Comparison of ENCODE assay signal across 10 mouse cellular contexts in genomic region chr15:77802992-77803391, GRCm38 (mm10). TPM values are rescaled to one million over a fixed set of nuclear protein-coding genes. Genes with fewer than 3 reads are reported as not detected.
DNase-seq lines count a peak whose midpoint lies in the region; ATAC-seq and TF ChIP-seq lines count a peak whose summit lies in the region.
"Had no signal": no experiment of that assay in that cellular context is flagged by ENCODE, and none has a peak within 500 bp of the region (broad histone marks: within the 10 kb centered on the region; RNA-seq: fewer than 3 reads in every experiment).

No protein-coding gene starts in this region.

- no peak for DNase-seq in gastrocnemius, adult 2 months
- DNase-seq in gastrocnemius, adult 18-20 months (ENCODE audit: low spot score) = no peak
- no peak for DNase-seq in liver, adult 2 months (ENCODE audit: extremely low read depth, low read depth, low spot score)
- no peak for DNase-seq in liver
- DNase-seq in brain, embryonic 14.5 days (ENCODE audit: low read depth) = no peak
- peak; percentile 58 for DNase-seq in naive thymus-derived CD4-positive, alpha-beta T cell, adult 2 months (ENCODE audit: low read depth)
- DNase-seq in right cerebral cortex, postnatal 25 days = no peak
- DNase-seq: adrenal gland, postnatal 14 days had no signal

- peaks cover 28% of the 10 kb centered on the region for H3K4me1 ChIP-seq in liver, adult 2 months (ENCODE audit: control insufficient read depth, insufficient read depth, low read length)
- peaks cover 17% of the 10 kb centered on the region for H3K4me1 ChIP-seq in forebrain, embryonic 12.5 days

- H3K27ac ChIP-seq in gastrocnemius, adult 2 months = peak overlapping the region; percentile 82
- no peak overlapping the region for H3K27ac ChIP-seq in liver, adult 2 months (replicated peaks; ENCODE audit: insufficient read depth, low read depth, low read length)
- H3K27ac ChIP-seq in forebrain, embryonic 12.5 days = no peak overlapping the region

- peak; percentile 42 for TF ChIP-seq CTCF in gastrocnemius, adult 2 months (IDR thresholded peaks at IDR 0.05)
- TF ChIP-seq CTCF in liver, adult 2 months (IDR thresholded peaks at IDR 0.05; ENCODE audit: low read depth, low read length) = peak; percentile 55
- peak; percentile 28; the same call in 1 of the 2 replicates for TF ChIP-seq CTCF in brain, embryonic 14.5 days (IDR thresholded peaks at IDR 0.05; ENCODE audit: borderline replicate concordance, extremely low read depth, insufficient read depth, insufficient read length)

- H3K9me3 ChIP-seq in forebrain, embryonic 12.5 days = no peaks in the 10 kb centered on the region

- WGBS in liver, adult 2 months = 83% methylated on average over 4 of the region's 4 CpGs
- 91% methylated on average over 4 of the region's 4 CpGs for WGBS in forebrain, embryonic 12.5 days

- H3K4me2 ChIP-seq in forebrain, embryonic 12.5 days = no peak overlapping the region

- H3K27me3 ChIP-seq in liver, adult 2 months (ENCODE audit: control insufficient read depth, insufficient read depth, low read length) = no peaks in the 10 kb centered on the region
- no peaks in the 10 kb centered on the region for H3K27me3 ChIP-seq in forebrain, embryonic 12.5 days

- intact Hi-C loops in gastrocnemius, adult 2 months (cut with DNase I) = no loop called here

- no peak overlapping the region for H3K9ac ChIP-seq in liver, adult 2 months (ENCODE audit: low read depth, low read length)
- H3K9ac ChIP-seq in forebrain, embryonic 12.5 days = no peak overlapping the region

- peaks cover 29% of the 10 kb centered on the region for H3K36me3 ChIP-seq in liver, adult 2 months (ENCODE audit: control insufficient read depth, insufficient read depth, low read length)
- H3K36me3 ChIP-seq in forebrain, embryonic 12.5 days (replicated peaks) = peaks cover 46% of the 10 kb centered on the region

- no peak for ATAC-seq in forebrain, embryonic 12.5 days (ENCODE audit: low FRiP score)

- H3K4me3 ChIP-seq in gastrocnemius, adult 2 months = no peak overlapping the region
- H3K4me3 ChIP-seq in liver, adult 2 months (ENCODE audit: insufficient read depth, low read depth, low read length) = no peak overlapping the region
- H3K4me3 ChIP-seq in forebrain, embryonic 12.5 days (replicated peaks) = no peak overlapping the region

- H3K79me2 ChIP-seq in liver, adult 2 months (ENCODE audit: control insufficient read depth, insufficient read depth, low read length) = peaks cover 58% of the 10 kb centered on the region

- no peak for TF ChIP-seq POLR2A in liver, adult 2 months (IDR thresholded peaks at IDR 0.05; ENCODE audit: extremely low read depth, insufficient read depth, low read length)
- TF ChIP-seq POLR2A in brain, embryonic 14.5 days (IDR thresholded peaks at IDR 0.05; ENCODE audit: borderline replicate concordance, extremely low read depth, insufficient read depth, insufficient read length, poor library complexity, severe bottlenecking) = no peak

RNA-seq across cellular contexts. Expression of gene Myh9, which starts 39.0 kb away (rescaled TPM):
- total RNA-seq in gastrocnemius, adult 2 months (2021) = 10 to 100 TPM; 37.4 to 57.4 TPM
- 10 to 100 TPM; 42.8 to 63.0 TPM for total RNA-seq in gastrocnemius, adult 18-20 months (2021)
- total RNA-seq in liver, adult 2 months (2014; rRNA removed) = 54.4 and 69.5 TPM in 2 replicates
- 22.5 and 24.1 TPM in 2 replicates for polyA plus RNA-seq in liver, adult 2 months (2012; rRNA removed)
- 12.1 and 29.9 TPM in 2 replicates for polyA plus RNA-seq in brain, embryonic 14.5 days (2012; rRNA removed)
- 24.6 and 27.6 TPM in 2 replicates for polyA plus RNA-seq in forebrain, embryonic 12.5 days (2016; fragmentation: Nextera tagmentation; extraction: Ambion mirVana)

RNA-seq across cellular contexts. Expression of gene Apol8, which starts 46.2 kb away (rescaled TPM):
- under 1 TPM; 0.08 to 0.31 TPM for total RNA-seq in gastrocnemius, adult 2 months (2021)
- total RNA-seq in gastrocnemius, adult 18-20 months (2021) = under 1 TPM; 0.07 to 0.73 TPM
- 0.09 TPM in 1 of 2 replicates, not detected in the other for total RNA-seq in liver, adult 2 months (2014; rRNA removed)
- polyA plus RNA-seq in liver, adult 2 months (2012; rRNA removed) = not detected in 2 replicates
- 0.30 and 0.37 TPM in 2 replicates for polyA plus RNA-seq in brain, embryonic 14.5 days (2012; rRNA removed)
- 0.24 and 0.46 TPM in 2 replicates for polyA plus RNA-seq in forebrain, embryonic 12.5 days (2016; fragmentation: Nextera tagmentation; extraction: Ambion mirVana)
- total RNA-seq: granulocyte monocyte progenitor cell, adult 5-6 weeks had no signal
